Mouse (Mus musculus): Measurements from ENCODE around the gene Spon1. TPM values are rescaled to one million over a fixed set of nuclear protein-coding genes. Genes with fewer than 3 reads are reported as not detected.

Spon1 gene
- total and polyA plus RNA-seq, 3 experiments = not detected

GRCm38 (mm10) chr7:113816827-113817334 is 51.1 kb downstream of the Spon1 start:
- Histone ChIP-seq H3K27me3 (ENCODE audit: control insufficient read depth in 1 of 2, insufficient read depth in 2 of 2, low read length in 2 of 2) (no peaks in the 10 kb centered on the region), H3K36me3 (ENCODE audit: control insufficient read depth in 1 of 2, insufficient read depth in 2 of 2, low read length in 2 of 2) (no peaks in the 10 kb centered on the region), H3K27ac (ENCODE audit: control insufficient read depth, low read depth, low read length) (no peak overlapping the region), H3K79me2 (ENCODE audit: control insufficient read depth, insufficient read depth, low read length, poor library complexity) (no peaks in the 10 kb centered on the region), H3K4me1 (ENCODE audit: control insufficient read depth in 1 of 2, insufficient read depth in 2 of 2, low read length in 2 of 2) (no peaks in the 10 kb centered on the region), H3K4me3 (ENCODE audit: control insufficient read depth in 1 of 2, insufficient read depth in 1 of 2, low read depth in 2 of 2, low read length in 2 of 2) (no peak overlapping the region), H3K9me3 (replicated peaks; ENCODE audit: insufficient read depth, low read length) (no peaks in the 10 kb centered on the region), H3K9ac (ENCODE audit: control insufficient read depth, low read depth, low read length, poor library complexity, severe bottlenecking) (no peak overlapping the region)
- no peak for TF ChIP-seq GABPA (IDR thresholded peaks at IDR 0.05; ENCODE audit: low read depth, low read length)
- no peak for TF ChIP-seq MAX (IDR thresholded peaks at IDR 0.05; ENCODE audit: low read length)
- no peak for TF ChIP-seq ZKSCAN1 (IDR thresholded peaks at IDR 0.05; ENCODE audit: low read depth, low read length)
- TF ChIP-seq TCF12 (IDR thresholded peaks at IDR 0.05; ENCODE audit: low read depth, low read length) = no peak
- no peak for TF ChIP-seq USF1 (IDR thresholded peaks at IDR 0.05; ENCODE audit: low read depth, low read length)
- no peak for TF ChIP-seq RAD21 (IDR thresholded peaks at IDR 0.05; ENCODE audit: low read depth, low read length)
- TF ChIP-seq SMC3 (IDR thresholded peaks at IDR 0.05; ENCODE audit: low read depth, low read length) = no peak
- TF ChIP-seq POLR2AphosphoS5 (IDR thresholded peaks at IDR 0.05; ENCODE audit: borderline replicate concordance, low read depth, low read length) = no peak
- no peak for TF ChIP-seq CHD1 (IDR thresholded peaks at IDR 0.05; ENCODE audit: low read depth, low read length)
- TF ChIP-seq HCFC1 (IDR thresholded peaks at IDR 0.05; ENCODE audit: low read depth, low read length) = no peak
- no peak for TF ChIP-seq NRF1 (IDR thresholded peaks at IDR 0.05; ENCODE audit: insufficient read depth, low read depth, low read length, poor library complexity, severe bottlenecking)
- no peak for TF ChIP-seq ELF1 (IDR thresholded peaks at IDR 0.05; ENCODE audit: low read depth, low read length)
- no peak for TF ChIP-seq UBTF (IDR thresholded peaks at IDR 0.05; ENCODE audit: borderline replicate concordance, insufficient read depth, low read depth, low read length)
- TF ChIP-seq NELFE (IDR thresholded peaks at IDR 0.05; ENCODE audit: low read depth, low read length) = no peak
- no peak for DNase-seq (ENCODE audit: low read depth, low spot score)

GRCm38 (mm10) chr7:113818116-113818515 is 52.3 kb downstream of the Spon1 start:
- Histone ChIP-seq H3K79me2 (ENCODE audit: control insufficient read depth, insufficient read depth, low read length, poor library complexity) (no peaks in the 10 kb centered on the region), H3K36me3 (ENCODE audit: control insufficient read depth in 1 of 2, insufficient read depth in 2 of 2, low read length in 2 of 2) (no peaks in the 10 kb centered on the region), H3K4me1 (ENCODE audit: control insufficient read depth in 1 of 2, insufficient read depth in 2 of 2, low read length in 2 of 2) (no peaks in the 10 kb centered on the region), H3K9ac (ENCODE audit: control insufficient read depth, low read depth, low read length, poor library complexity, severe bottlenecking) (no peak overlapping the region), H3K9me3 (replicated peaks; ENCODE audit: insufficient read depth, low read length) (no peaks in the 10 kb centered on the region), H3K27ac (ENCODE audit: control insufficient read depth, low read depth, low read length) (no peak overlapping the region), H3K27me3 (ENCODE audit: control insufficient read depth in 1 of 2, insufficient read depth in 2 of 2, low read length in 2 of 2) (no peaks in the 10 kb centered on the region), H3K4me3 (ENCODE audit: control insufficient read depth in 1 of 2, insufficient read depth in 1 of 2, low read depth in 2 of 2, low read length in 2 of 2) (no peak overlapping the region)
- TF ChIP-seq MEF2A (IDR thresholded peaks at IDR 0.05; ENCODE audit: extremely low read depth, insufficient replicate concordance, low read depth, low read length, poor library complexity, severe bottlenecking) (no peak), USF2 (IDR thresholded peaks at IDR 0.05; ENCODE audit: borderline replicate concordance in 1 of 2, insufficient read depth in 1 of 2, low read depth in 1 of 2, low read length in 2 of 2) (no peak), MAZ (IDR thresholded peaks at IDR 0.05; ENCODE audit: low read depth, low read length) (no peak), NRF1 (IDR thresholded peaks at IDR 0.05; ENCODE audit: insufficient read depth, low read depth, low read length, poor library complexity, severe bottlenecking) (no peak), KAT2A (conservative IDR thresholded peaks at IDR 0.05; ENCODE audit: low read depth, low read length) (no peak), MAX (IDR thresholded peaks at IDR 0.05; ENCODE audit: low read length) (no peak), MYB (IDR thresholded peaks at IDR 0.05; ENCODE audit: low read depth, low read length) (no peak), POLR2A (IDR thresholded peaks at IDR 0.05; ENCODE audit: control insufficient read depth in 1 of 2, insufficient read depth in 1 of 2, low read depth in 1 of 2, low read length in 2 of 2, poor library complexity in 1 of 2) (no peak), GABPA (IDR thresholded peaks at IDR 0.05; ENCODE audit: low read depth, low read length) (no peak), ZNF384 (IDR thresholded peaks at IDR 0.05; ENCODE audit: low read depth, low read length) (no peak)
- DNase-seq (ENCODE audit: low read depth, low spot score) = no peak

Measured in MEL (cell line).